ENCODE assay signal across 8 mouse cellular contexts in the genomic region with DNA sequence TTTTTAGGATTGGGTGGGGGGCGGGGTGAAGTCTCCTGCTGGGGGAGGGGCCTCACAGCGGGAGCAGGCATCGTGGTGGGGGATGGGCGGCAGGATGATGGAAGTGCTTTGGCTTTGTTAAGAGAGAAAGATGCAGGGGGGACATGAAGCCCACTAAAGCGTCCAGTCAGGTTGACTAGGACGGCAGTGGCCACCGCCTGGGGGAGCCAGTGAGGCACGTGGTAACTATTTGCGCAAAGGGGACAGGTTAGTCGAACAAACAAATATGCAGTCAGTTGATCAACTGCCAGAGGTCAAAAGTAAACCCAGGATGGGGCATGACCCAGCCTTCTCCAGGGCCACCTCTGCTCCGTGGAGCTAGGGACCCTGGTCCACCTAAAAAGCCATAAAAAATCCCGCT. TPM values are rescaled to one million over a fixed set of nuclear protein-coding genes. Genes with fewer than 3 reads are reported as not detected.
A peak's percentile ranks its signal among the peaks of the same experiment; 100 is the strongest.
DNase-seq lines count a peak whose midpoint lies in the region; ATAC-seq and TF ChIP-seq lines count a peak whose summit lies in the region.

No protein-coding gene starts in this region.

- peaks cover 66% of the 10 kb centered on the region for H3K27me3 ChIP-seq in midbrain, embryonic 10.5 days (ENCODE audit: low read depth, poor library complexity, severe bottlenecking)
- H3K27me3 ChIP-seq in midbrain, embryonic 15.5 days (replicated peaks) = peaks cover 38% of the 10 kb centered on the region
- H3K27me3 ChIP-seq in kidney, adult 2 months (replicated peaks; ENCODE audit: control insufficient read depth, insufficient read depth, low read length) = no peaks in the 10 kb centered on the region
- H3K27me3 ChIP-seq in lung, embryonic 14.5 days (ENCODE audit: insufficient read depth, low read length) = peaks cover 37% of the 10 kb centered on the region
- no peaks in the 10 kb centered on the region for H3K27me3 ChIP-seq in splenic B cell, adult 2 months (ENCODE audit: control insufficient read depth, insufficient read depth, low read length, poor library complexity, severe bottlenecking)

- TF ChIP-seq POLR2A in kidney, adult 2 months (IDR thresholded peaks at IDR 0.05; ENCODE audit: low read depth, low read length) = no peak

- H3K4me1 ChIP-seq in midbrain, embryonic 10.5 days = peaks cover 36% of the 10 kb centered on the region
- H3K4me1 ChIP-seq in midbrain, embryonic 15.5 days = peaks cover 4% of the 10 kb centered on the region; the same call in 1 of the 2 replicates
- H3K4me1 ChIP-seq in kidney, adult 2 months (ENCODE audit: control insufficient read depth, insufficient read depth, low read length) = no peaks in the 10 kb centered on the region
- no peaks in the 10 kb centered on the region for H3K4me1 ChIP-seq in lung, embryonic 14.5 days (ENCODE audit: insufficient read depth)

- H3K27ac ChIP-seq in midbrain, embryonic 10.5 days (replicated peaks) = no peak overlapping the region
- no peak overlapping the region for H3K27ac ChIP-seq in midbrain, embryonic 15.5 days
- H3K27ac ChIP-seq in kidney, adult 2 months (ENCODE audit: insufficient read depth, low read depth, low read length) = no peak overlapping the region
- no peak overlapping the region for H3K27ac ChIP-seq in lung, embryonic 14.5 days (ENCODE audit: low read depth)

- WGBS in midbrain, embryonic 10.5 days = 2% methylated on average over 12 of the region's 12 CpGs
- 2% methylated on average over 12 of the region's 12 CpGs for WGBS in midbrain, embryonic 15.5 days
- WGBS in kidney, adult 2 months = 3% methylated on average over 12 of the region's 12 CpGs
- WGBS in lung, embryonic 14.5 days = 3% methylated on average over 12 of the region's 12 CpGs

- no peaks in the 10 kb centered on the region for H3K36me3 ChIP-seq in midbrain, embryonic 10.5 days
- H3K36me3 ChIP-seq in midbrain, embryonic 15.5 days (replicated peaks) = no peaks in the 10 kb centered on the region
- no peaks in the 10 kb centered on the region for H3K36me3 ChIP-seq in kidney, adult 2 months (ENCODE audit: control insufficient read depth, insufficient read depth, low read length)
- no peaks in the 10 kb centered on the region for H3K36me3 ChIP-seq in lung, embryonic 14.5 days (ENCODE audit: insufficient read depth)
- H3K36me3 ChIP-seq in splenic B cell, adult 2 months (ENCODE audit: control insufficient read depth, insufficient read depth, low read length, poor library complexity, severe bottlenecking) = no peaks in the 10 kb centered on the region

- no peak overlapping the region for H3K4me2 ChIP-seq in midbrain, embryonic 15.5 days
- peak overlapping the region; percentile 57 for H3K4me2 ChIP-seq in lung, embryonic 14.5 days

- H3K4me3 ChIP-seq in midbrain, embryonic 10.5 days = no peak overlapping the region
- H3K4me3 ChIP-seq in midbrain, embryonic 15.5 days = no peak overlapping the region
- no peak overlapping the region for H3K4me3 ChIP-seq in kidney, adult 2 months (ENCODE audit: insufficient read depth, low read depth, low read length)
- 0 out of 2 replicates have a peak overlapping the region, but pooled peaks have one; percentile 29 for H3K4me3 ChIP-seq in lung, embryonic 14.5 days (ENCODE audit: low read depth, low read length)

- no peak for ATAC-seq in midbrain, embryonic 15.5 days (replicated peaks)
- ATAC-seq in lung, embryonic 14.5 days (ENCODE audit: insufficient read depth) = no peak

- H3K9ac ChIP-seq in midbrain, embryonic 15.5 days = no peak overlapping the region
- no peak overlapping the region for H3K9ac ChIP-seq in lung, embryonic 14.5 days

- DNase-seq in midbrain, embryonic 10.5 days (ENCODE audit: low spot score) = peak; percentile 55
- DNase-seq in adrenal gland, postnatal 14 days = peak; percentile 82
- DNase-seq in gastrocnemius, adult 8-10 months (ENCODE audit: low spot score in 2 of 2) = peak; percentile 42 to 47
- peak; percentile 73 for DNase-seq in kidney, adult 2 months
- DNase-seq in lung, embryonic 14.5 days = peak; percentile 66
- DNase-seq in splenic B cell, adult 2 months (ENCODE audit: low read depth, low spot score) = peak; percentile 78
- DNase-seq in adipocyte (ENCODE audit: low spot score) = no peak

- TF ChIP-seq CTCF in kidney, adult 2 months (conservative IDR thresholded peaks at IDR 0.05; ENCODE audit: insufficient read depth, insufficient read length, low read depth, low read length) = peak; percentile 83
- TF ChIP-seq CTCF in lung, embryonic 14.5 days (IDR thresholded peaks at IDR 0.05; ENCODE audit: low read depth) = peak; percentile 77

- H3K9me3 ChIP-seq in midbrain, embryonic 10.5 days (replicated peaks) = no peaks in the 10 kb centered on the region
- no peaks in the 10 kb centered on the region for H3K9me3 ChIP-seq in midbrain, embryonic 15.5 days
- H3K9me3 ChIP-seq in lung, embryonic 14.5 days (ENCODE audit: low read depth, low read length) = no peaks in the 10 kb centered on the region

RNA-seq across cellular contexts. Expression of gene Atp2c2, which starts 0.8 kb away (rescaled TPM):
- polyA plus RNA-seq in midbrain, embryonic 10.5 days (2016; fragmentation: Nextera tagmentation; extraction: Ambion mirVana) = 1.2 and 1.6 TPM in 2 replicates
- polyA plus RNA-seq in midbrain, embryonic 15.5 days (2015; fragmentation: Nextera tagmentation; extraction: Ambion mirVana) = 0.11 and 0.19 TPM in 2 replicates
- 0.41 TPM in 2 replicates for total RNA-seq in adrenal gland, postnatal 14 days (2021)
- not detected for total RNA-seq in gastrocnemius, adult 8-10 months (2022)
- 0.24 and 0.52 TPM in 2 replicates for polyA plus RNA-seq in kidney, adult 2 months (2012; rRNA removed)
- polyA plus RNA-seq in lung, embryonic 14.5 days (2014; fragmentation: Nextera tagmentation; extraction: Ambion mirVana) = 1.8 and 1.9 TPM in 2 replicates

RNA-seq across cellular contexts. Expression of gene Wfdc1, which starts 32.8 kb away (rescaled TPM):
- polyA plus RNA-seq in midbrain, embryonic 10.5 days (2016; fragmentation: Nextera tagmentation; extraction: Ambion mirVana) = 20.5 and 32.9 TPM in 2 replicates
- 4.6 and 7.1 TPM in 2 replicates for polyA plus RNA-seq in midbrain, embryonic 15.5 days (2015; fragmentation: Nextera tagmentation; extraction: Ambion mirVana)
- 10.4 and 10.7 TPM in 2 replicates for total RNA-seq in adrenal gland, postnatal 14 days (2021)
- 10 to 100 TPM; 63.4 to 89.3 (median 75.2) TPM for total RNA-seq in gastrocnemius, adult 8-10 months (2022)
- polyA plus RNA-seq in kidney, adult 2 months (2012; rRNA removed) = 8.4 and 11.8 TPM in 2 replicates
- polyA plus RNA-seq in lung, embryonic 14.5 days (2014; fragmentation: Nextera tagmentation; extraction: Ambion mirVana) = 3.0 and 3.4 TPM in 2 replicates
